Mouse (Mus musculus) stomach, postnatal 0 days (tissue): ENCODE results near the gene 0610037L13Rik. TPM values are rescaled to one million over a fixed set of nuclear protein-coding genes. Genes with fewer than 3 reads are reported as not detected.

ENCODE experiments used
- ATAC-seq: fragments of 200-750 bp; cut with Nextera tagmentation; 2 replicates; pipeline ENCODE4 v1.8.0; 2017; ENCODE audit not compliant: low FRiP score, low TSS enrichment
- DNase-seq: peaks from one replicate; pipeline ENCODE4 v3.0.0-alpha.2; 2016; ENCODE audit warnings: low spot score
- H3K27ac ChIP-seq: fragments of 300-500 bp; sonication (generic); replicated peaks from 2 replicates; pipeline ENCODE4 v1.5.1; 2014; ENCODE audit warnings: mild to moderate bottlenecking, control low read depth
- H3K27me3 ChIP-seq: fragments of 300-500 bp; sonication (generic); 2 replicates; pipeline ENCODE4 v1.6.1; 2014; ENCODE audit warnings: low read length; ENCODE audit not compliant: control insufficient read depth, insufficient read depth
- H3K36me3 ChIP-seq: fragments of 300-500 bp; sonication (generic); 2 replicates; pipeline ENCODE4 v1.6.1; 2014; ENCODE audit warnings: low read length, mixed read lengths; ENCODE audit not compliant: control insufficient read depth, insufficient read depth
- H3K4me1 ChIP-seq: fragments of 300-500 bp; sonication (generic); replicated peaks from 2 replicates; pipeline ENCODE4 v1.6.1; 2014; ENCODE audit warnings: antibody characterized with exemption; ENCODE audit not compliant: control insufficient read depth, insufficient read depth
- H3K4me2 ChIP-seq: fragments of 300-500 bp; sonication (generic); replicated peaks from 2 replicates; pipeline ENCODE4 v1.6.1; 2014; ENCODE audit warnings: low read depth, mild to moderate bottlenecking, control low read depth, moderate library complexity
- H3K4me3 ChIP-seq: fragments of 300-500 bp; sonication (generic); 2 replicates; pipeline ENCODE4 v1.5.1; 2014; ENCODE audit warnings: low read depth, low read length, control low read depth
- H3K9ac ChIP-seq: fragments of 300-500 bp; sonication (generic); 2 replicates; pipeline ENCODE4 v1.6.1; 2014; ENCODE audit warnings: mild to moderate bottlenecking, low read length, control low read depth, mixed read lengths
- H3K9me3 ChIP-seq: fragments of 300-500 bp; sonication (generic); 2 replicates; pipeline ENCODE4 v1.6.1; 2016; ENCODE audit warnings: low read length; ENCODE audit not compliant: control insufficient read depth
- CTCF ChIP-seq: IDR thresholded peaks from 2 replicates; pipeline ENCODE4 v1.5.1; 2016; ENCODE audit warnings: antibody characterized with exemption, low read depth, mild to moderate bottlenecking, moderate library complexity
- EP300 ChIP-seq: optimal IDR thresholded peaks from 2 replicates; pipeline ENCODE3; 2016; ENCODE audit warnings: antibody characterized with exemption
- WGBS: fragments of 180-500 bp; shearing (Covaris S2); extraction: QIAGEN DNeasy Blood & Tissue Kit; methylation state at CpG from one replicate; pipeline ENCODE4 v1.1.7; 2014; 5-methylcytosine and 5-hydroxymethylcytosine counted together
- polyA plus RNA-seq: library from polyadenylated mRNA; unstranded; fragments of >200 nt; fragmentation: Nextera tagmentation; extraction: Ambion mirVana; gene quantifications from 2 replicates; pipeline ENCODE4 v1.2.1, GENCODE M21; 2015

0610037L13Rik gene
- polyA plus RNA-seq, 1 experiment from 2014 or later = 101 TPM

DNA sequence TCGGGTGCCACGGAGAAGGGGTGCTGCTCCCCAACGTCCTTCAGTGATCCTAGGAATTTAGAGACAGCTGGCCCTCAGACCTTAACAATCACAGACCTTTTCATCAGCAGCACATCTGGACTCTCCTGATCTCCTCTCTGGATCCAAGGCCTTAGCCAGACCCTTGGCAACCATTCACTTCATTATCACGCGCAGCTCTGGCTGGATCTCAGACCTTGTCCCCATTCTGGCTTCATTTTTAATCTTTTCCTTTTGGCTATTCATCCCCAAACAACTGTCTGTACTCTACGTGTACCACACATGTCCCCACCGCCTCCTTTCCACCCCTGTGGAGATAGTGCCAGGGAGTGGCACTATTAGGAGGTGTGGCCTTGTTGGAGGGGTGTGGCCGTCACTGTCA, 43.6 kb downstream of the 0610037L13Rik start:
- no peak overlapping the region for H3K4me3 ChIP-seq
- TF ChIP-seq EP300 (no peak), CTCF (no peak)
- H3K9ac ChIP-seq = no peak overlapping the region
- no peaks in the 10 kb centered on the region for H3K27me3 ChIP-seq
- H3K9me3 ChIP-seq = no peaks in the 10 kb centered on the region
- ATAC-seq = no peak
- no peaks in the 10 kb centered on the region for H3K4me1 ChIP-seq
- DNase-seq = no peak
- no peaks in the 10 kb centered on the region for H3K36me3 ChIP-seq
- WGBS = 72% methylated on average over 8 of the region's 8 CpGs
- H3K4me2 ChIP-seq = no peak overlapping the region
- no peak overlapping the region for H3K27ac ChIP-seq

GRCm38 (mm10) chr4:107935254-107935653, 45.6 kb downstream of the 0610037L13Rik start:
- 52% methylated on average over 3 of the region's 3 CpGs for WGBS
- no peak overlapping the region for H3K4me2 ChIP-seq
- H3K9me3 ChIP-seq = no peaks in the 10 kb centered on the region
- H3K4me1 ChIP-seq = no peaks in the 10 kb centered on the region
- TF ChIP-seq CTCF (no peak), EP300 (no peak)
- no peak overlapping the region for H3K4me3 ChIP-seq
- DNase-seq = no peak
- H3K9ac ChIP-seq = no peak overlapping the region
- H3K36me3 ChIP-seq = no peaks in the 10 kb centered on the region
- H3K27me3 ChIP-seq = 0 out of 2 replicates have a peak, but pooled peaks cover 3% of the 10 kb centered on the region
- ATAC-seq = no peak
- no peak overlapping the region for H3K27ac ChIP-seq

DNA sequence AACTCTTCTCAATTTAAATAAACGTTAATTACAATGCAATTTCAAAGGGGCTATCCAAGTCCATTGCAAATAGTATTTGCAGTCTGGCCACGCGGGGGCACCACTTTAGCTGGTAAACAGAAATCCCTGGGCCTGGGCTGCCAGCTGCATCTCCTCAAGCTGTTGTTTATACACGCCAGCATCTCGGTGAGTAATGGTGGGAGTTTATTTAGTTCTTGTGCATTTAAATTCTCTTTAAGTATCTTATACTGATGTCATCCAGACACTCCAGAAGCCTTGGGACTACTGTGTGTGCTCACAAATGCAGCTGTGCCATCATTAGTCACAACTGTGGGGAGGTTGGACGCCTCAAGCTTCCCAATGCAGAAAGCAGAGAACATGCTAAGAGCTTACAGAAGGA, 47.7 kb downstream of the 0610037L13Rik start:
- Histone ChIP-seq H3K27ac (peak overlapping the region; percentile 63), H3K9me3 (no peaks in the 10 kb centered on the region), H3K4me1 (no peaks in the 10 kb centered on the region), H3K9ac (no peak overlapping the region), H3K4me3 (no peak overlapping the region), H3K4me2 (no peak overlapping the region), H3K36me3 (no peaks in the 10 kb centered on the region), H3K27me3 (0 out of 2 replicates have a peak, but pooled peaks cover 3% of the 10 kb centered on the region)
- WGBS = 12% methylated on average over 6 of the region's 6 CpGs
- TF ChIP-seq CTCF (peak; percentile 79), EP300 (no peak)
- DNase-seq (peak; percentile 77), ATAC-seq (peak; percentile 75; the same call in 1 of the 2 replicates)

GRCm38 (mm10) chr4:107938124-107938523, 48.5 kb downstream of the 0610037L13Rik start:
- Histone ChIP-seq H3K36me3 (no peaks in the 10 kb centered on the region), H3K27ac (peak overlapping the region; percentile 63), H3K9me3 (no peaks in the 10 kb centered on the region), H3K4me1 (no peaks in the 10 kb centered on the region), H3K4me2 (no peak overlapping the region), H3K9ac (no peak overlapping the region), H3K4me3 (no peak overlapping the region), H3K27me3 (0 out of 2 replicates have a peak, but pooled peaks cover 3% of the 10 kb centered on the region)
- ATAC-seq (no peak), DNase-seq (no peak)
- 59% methylated on average over 2 of the region's 2 CpGs for WGBS
- TF ChIP-seq EP300 (no peak), CTCF (no peak)

DNA sequence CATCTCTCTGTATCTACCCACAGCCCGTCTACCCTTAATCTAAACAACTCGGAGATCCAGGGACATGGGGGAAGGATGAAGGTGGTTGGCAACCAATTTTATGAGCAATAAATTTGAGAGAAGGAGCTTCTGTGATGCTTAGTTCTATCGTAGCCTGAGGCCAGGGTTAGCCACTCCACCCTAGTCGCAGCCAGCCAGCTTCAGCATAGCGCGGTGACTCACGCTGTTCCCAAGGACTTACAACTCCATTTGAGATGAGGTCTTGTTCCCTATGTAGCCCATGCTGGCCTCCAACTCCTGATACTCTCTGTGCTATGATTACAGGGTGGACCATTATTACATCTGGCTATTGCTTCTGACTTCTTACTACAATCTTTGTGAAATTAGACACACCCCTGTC, 53.1 kb downstream of the 0610037L13Rik start:
- WGBS = 74% methylated on average over 7 of the region's 7 CpGs
- DNase-seq = no peak
- no peaks in the 10 kb centered on the region for H3K9me3 ChIP-seq
- H3K27ac ChIP-seq = peak overlapping the region; percentile 35; the same call in 1 of the 2 replicates
- no peak overlapping the region for H3K4me3 ChIP-seq
- H3K36me3 ChIP-seq = no peaks in the 10 kb centered on the region
- no peak overlapping the region for H3K4me2 ChIP-seq
- no peak for ATAC-seq
- 0 out of 2 replicates have a peak, but pooled peaks cover 3% of the 10 kb centered on the region for H3K27me3 ChIP-seq
- TF ChIP-seq EP300 = no peak
- TF ChIP-seq CTCF = no peak
- H3K4me1 ChIP-seq = no peaks in the 10 kb centered on the region
- H3K9ac ChIP-seq = no peak overlapping the region

DNA sequence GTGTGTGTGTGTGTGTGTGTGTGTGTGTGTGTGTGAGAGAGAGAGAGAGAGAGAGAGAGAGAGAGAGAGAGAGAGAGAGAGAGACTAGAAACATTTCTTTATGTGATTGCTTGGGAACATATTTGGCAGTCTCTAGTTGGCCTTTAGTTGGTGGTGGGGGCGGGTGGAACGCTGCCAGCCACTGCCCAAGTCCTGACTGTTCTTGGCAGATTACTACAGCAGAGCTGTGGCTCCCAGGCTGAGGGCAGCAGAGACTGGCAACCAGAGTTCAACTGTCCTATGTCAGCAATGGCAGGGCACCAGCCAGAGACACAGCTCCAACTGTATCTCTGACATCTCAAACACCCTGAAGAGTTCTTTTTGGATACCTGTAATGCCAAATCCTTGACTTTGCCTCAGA, 54.5 kb downstream of the 0610037L13Rik start:
- no peak overlapping the region for H3K27ac ChIP-seq
- no peaks in the 10 kb centered on the region for H3K4me1 ChIP-seq
- no peak overlapping the region for H3K4me3 ChIP-seq
- H3K9ac ChIP-seq = no peak overlapping the region
- H3K36me3 ChIP-seq = no peaks in the 10 kb centered on the region
- no peak for ATAC-seq
- no peaks in the 10 kb centered on the region for H3K9me3 ChIP-seq
- H3K4me2 ChIP-seq = no peak overlapping the region
- 93% methylated on average over 2 of the region's 2 CpGs for whole genome bisulfite sequencing
- 0 out of 2 replicates have a peak, but pooled peaks cover under 1% of the 10 kb centered on the region for H3K27me3 ChIP-seq
- TF ChIP-seq EP300 (no peak), CTCF (no peak)
- DNase-seq = peak; percentile 34

Other genes with a start within 250 kb of the 0610037L13Rik start
- gene Dmrtb1, start 205.6 kb upstream of the 0610037L13Rik start, polyA plus RNA-seq = not detected in 2 replicates
- gene Lrp8, start 87.6 kb upstream of the 0610037L13Rik start, polyA plus RNA-seq = 0.85 and 1.3 TPM in 2 replicates
- 126 and 145 TPM in 2 replicates for gene Magoh, start 10.1 kb upstream of the 0610037L13Rik start, polyA plus RNA-seq
- 78.4 and 81.2 TPM in 2 replicates for gene Cpt2, start 33.8 kb downstream of the 0610037L13Rik start, polyA plus RNA-seq
- 0.07 and 0.10 TPM in 2 replicates for gene Slc1a7, start 78.5 kb downstream of the 0610037L13Rik start, polyA plus RNA-seq
- 2.0 and 2.4 TPM in 2 replicates for gene Podn, start 206.6 kb downstream of the 0610037L13Rik start, polyA plus RNA-seq